Mouse (Mus musculus) ES-E14 (cell line): ENCODE data around the gene Mark2. TPM values are rescaled to one million over a fixed set of nuclear protein-coding genes. Genes with fewer than 3 reads are reported as not detected.

Source experiments
- DNase-seq: peaks from one replicate; pipeline ENCODE4 v3.0.0-alpha.2; 2013; ENCODE audit warnings: low read depth, low spot score
- H3K27ac ChIP-seq: 2 replicates; pipeline ENCODE4 v1.5.1; 2012; ENCODE audit warnings: low read depth, mild to moderate bottlenecking, low read length, moderate library complexity, mixed read lengths; ENCODE audit not compliant: poor library complexity, insufficient read depth, severe bottlenecking
- H3K36me3 ChIP-seq: 2 replicates; pipeline ENCODE4 v1.6.1; 2012; ENCODE audit warnings: mild to moderate bottlenecking, low read length, moderate library complexity, mixed read lengths; ENCODE audit not compliant: control insufficient read depth, poor library complexity, insufficient read depth, severe bottlenecking
- H3K4me1 ChIP-seq, 2 experiments: fragments of 150-350 bp in 1 of 2; sonication (generic) in 1 of 2; 2 replicates each; pipeline ENCODE4 v1.6.1; 2012; ENCODE audit warnings: low read length in 2 of 2, mild to moderate bottlenecking in 1 of 2, mixed read lengths in 1 of 2; ENCODE audit not compliant: control insufficient read depth in 2 of 2, insufficient read depth in 2 of 2, poor library complexity in 1 of 2
- H3K4me3 ChIP-seq, 2 experiments: fragments of 150-350 bp in 1 of 2; sonication (generic) in 1 of 2; 2 replicates each; pipeline ENCODE4 v1.5.1; 2012; ENCODE audit warnings: low read length in 2 of 2, low read depth in 1 of 2, mild to moderate bottlenecking in 1 of 2, mixed read lengths in 1 of 2; ENCODE audit not compliant: insufficient read depth in 1 of 2, poor library complexity in 1 of 2, severe bottlenecking in 1 of 2
- H3K9ac ChIP-seq: 2 replicates; pipeline ENCODE4 v1.6.1; 2012; ENCODE audit warnings: low read depth, mild to moderate bottlenecking, low read length, mixed read lengths; ENCODE audit not compliant: poor library complexity, insufficient read depth, severe bottlenecking
- H3K9me3 ChIP-seq: fragments of 150-350 bp; sonication (generic); 2 replicates; pipeline ENCODE4 v1.6.1; 2012; ENCODE audit warnings: low read depth, mild to moderate bottlenecking, low read length; ENCODE audit not compliant: control insufficient read depth, insufficient read depth
- CHD2 ChIP-seq: IDR thresholded peaks from 2 replicates; pipeline ENCODE4 v1.6.1; 2014; ENCODE audit warnings: mild to moderate bottlenecking, low read depth, low read length, inconsistent platforms
- HCFC1 ChIP-seq: IDR thresholded peaks from 2 replicates; pipeline ENCODE4 v1.6.1; 2012; ENCODE audit warnings: low read length, inconsistent platforms, borderline replicate concordance; ENCODE audit not compliant: insufficient read depth
- MAFK ChIP-seq: IDR thresholded peaks from 2 replicates; pipeline ENCODE4 v1.6.1; 2014; ENCODE audit warnings: mild to moderate bottlenecking, low read depth, low read length, inconsistent platforms; ENCODE audit not compliant: insufficient read depth
- ZC3H11A ChIP-seq: IDR thresholded peaks from 2 replicates; pipeline ENCODE4 v1.6.1; 2012; ENCODE audit warnings: low read depth, mild to moderate bottlenecking, inconsistent platforms, low read length, borderline replicate concordance
- ZNF384 ChIP-seq: IDR thresholded peaks from 2 replicates; pipeline ENCODE4 v1.6.1; 2012; ENCODE audit warnings: low read depth, low read length, inconsistent platforms
- in situ Hi-C, 2 experiments: fragments of 600-800 bp; cut with MboI; formaldehyde crosslinking; loops; one replicate each; pipeline ENCODE4 v1.15.1; 2025; ENCODE audit warnings: low sequenced_read_pairs in 2 of 2, inconsistent platforms in 1 of 2; ENCODE audit not compliant: unreplicated experiment in 2 of 2
- total RNA-seq: library from RNA; depleted of rRNA; stranded (reverse); fragments of 300-350 nt; gene quantifications from 2 replicates; pipeline ENCODE4 v1.2.3, GENCODE M21; 2012

Mark2 gene
- total RNA-seq, 1 experiment: 44.0 TPM

GRCm38 (mm10) chr19:7275131-7275789 is 66.4 kb downstream of the Mark2 start:
- Histone ChIP-seq H3K9me3 (no peaks in the 10 kb centered on the region), H3K4me1 (peaks cover 0 to 49% of the 10 kb centered on the region in 2 experiments; a peak in 2 of 4 replicates), H3K27ac (peak overlapping the region; percentile 27; the same call in 1 of the 2 replicates), H3K4me3 (no peak overlapping the region), H3K36me3 (peaks cover 74% of the 10 kb centered on the region), H3K9ac (no peak overlapping the region)
- in situ Hi-C loops: no loop called here
- DNase-seq: no peak
- TF ChIP-seq CHD2 (no peak), HCFC1 (no peak), ZC3H11A (no peak), MAFK (no peak), ZNF384 (no peak)

GRCm38 (mm10) chr19:7274326-7274990 is 67.2 kb downstream of the Mark2 start:
- TF ChIP-seq ZC3H11A (no peak), ZNF384 (no peak)
- DNase-seq: no peak
- peaks cover 79% of the 10 kb centered on the region for H3K36me3 ChIP-seq
- in situ Hi-C loops: no loop called here
- peaks cover 0 to 55% of the 10 kb centered on the region in 2 experiments; a peak in 2 of 4 replicates for H3K4me1 ChIP-seq
- H3K27ac ChIP-seq: peak overlapping the region; percentile 50; the same call in 1 of the 2 replicates
- H3K9me3 ChIP-seq: no peaks in the 10 kb centered on the region
- peak overlapping the region; percentile 40 for H3K9ac ChIP-seq
- peak overlapping the region in 1 of 2 experiments; percentile 53; a peak in 2 of 4 replicates for H3K4me3 ChIP-seq

GRCm38 (mm10) chr19:7273486-7273885 is 68.2 kb downstream of the Mark2 start:
- peaks cover 80% of the 10 kb centered on the region for H3K36me3 ChIP-seq
- TF ChIP-seq MAFK (no peak), CHD2 (no peak), ZC3H11A (peak; percentile 12; the same call in 1 of the 2 replicates)
- H3K9ac ChIP-seq: no peak overlapping the region
- H3K4me1 ChIP-seq: peaks cover 0 to 55% of the 10 kb centered on the region in 2 experiments; a peak in 2 of 4 replicates
- no peak overlapping the region for H3K27ac ChIP-seq
- no peaks in the 10 kb centered on the region for H3K9me3 ChIP-seq
- H3K4me3 ChIP-seq: no peak overlapping the region
- in situ Hi-C loops: no loop called here
- DNase-seq: no peak

GRCm38 (mm10) chr19:7269290-7270044 is 72.2 kb downstream of the Mark2 start:
- Histone ChIP-seq H3K4me3 (peak overlapping the region; percentile 94 to 99), H3K9me3 (no peaks in the 10 kb centered on the region), H3K9ac (peak overlapping the region; percentile 97), H3K36me3 (peaks cover 47% of the 10 kb centered on the region), H3K27ac (peak overlapping the region; percentile 60; the same call in 1 of the 2 replicates), H3K4me1 (peaks cover 7 to 29% of the 10 kb centered on the region in 2 experiments)
- TF ChIP-seq HCFC1 (no peak), ZNF384 (no peak), ZC3H11A (no peak), CHD2 (no peak), MAFK (no peak)
- no peak for DNase-seq
- in situ Hi-C loops: no loop called here
